Mouse (Mus musculus): ENCODE results near the gene Smim11. TPM values are rescaled to one million over a fixed set of nuclear protein-coding genes. Genes with fewer than 3 reads are reported as not detected.

Smim11 gene
- 128 and 138 TPM in 2 replicates for polyA plus RNA-seq (2015; fragmentation: Nextera tagmentation; extraction: Ambion mirVana)

DNA sequence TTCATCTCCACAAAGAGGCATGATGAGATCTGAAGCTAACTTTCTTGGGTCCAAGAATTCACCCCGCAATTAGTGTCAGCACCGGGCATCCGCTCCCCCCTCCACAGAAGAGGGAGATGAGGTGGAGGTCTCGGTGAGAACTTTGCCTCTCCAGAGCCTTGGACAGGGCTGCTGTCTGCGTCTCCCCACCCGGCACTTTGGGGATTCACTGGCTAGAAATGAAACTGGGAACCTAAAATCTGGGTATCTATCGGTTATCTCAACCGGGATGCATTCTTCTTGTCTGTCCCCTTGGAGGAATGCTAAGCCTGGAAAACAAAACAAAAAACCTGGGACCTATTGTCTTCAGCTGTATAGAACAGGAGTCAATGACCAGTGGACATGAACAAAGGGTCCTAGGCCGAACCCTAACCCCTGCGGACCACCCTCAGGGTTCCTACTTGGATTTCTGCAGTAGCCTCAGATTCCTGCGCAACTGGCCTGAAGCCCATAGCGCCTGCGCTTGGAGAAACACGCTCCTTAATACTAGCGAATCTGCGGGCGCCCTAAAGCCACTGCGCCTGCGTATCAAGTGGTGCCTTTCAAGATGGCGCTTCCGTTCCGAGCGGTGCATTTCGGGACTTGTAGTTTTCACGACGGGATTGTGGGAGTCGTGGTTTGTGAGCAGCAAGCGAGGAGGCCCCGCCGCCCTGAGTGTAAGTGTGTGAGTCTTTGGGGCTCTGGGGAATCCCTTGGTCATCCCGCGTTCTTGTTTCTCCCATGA is at the start of gene Smim11:
TSS of gene Smim11 (plus strand) at position 638 of the 763 bp plus-strand sequence.
- peak; percentile 89 for ATAC-seq (ENCODE audit: insufficient number of reproducible peaks, insufficient read depth, low FRiP score, low TSS enrichment, low read depth)
- Histone ChIP-seq H3K9ac (peak within 1 kb of the TSS; percentile 78), H3K4me2 (peak within 1 kb of the TSS; percentile 84), H3K27me3 (no peaks in the 10 kb centered on the region), H3K4me3 (peak within 1 kb of the TSS; percentile 58), H3K4me1 (peaks cover 18% of the 10 kb centered on the region), H3K9me3 (no peaks in the 10 kb centered on the region), H3K27ac (peak within 1 kb of the TSS; percentile 74), H3K36me3 (peaks cover 6% of the 10 kb centered on the region)
- 10% methylated on average over 32 of the region's 32 CpGs for WGBS

DNA sequence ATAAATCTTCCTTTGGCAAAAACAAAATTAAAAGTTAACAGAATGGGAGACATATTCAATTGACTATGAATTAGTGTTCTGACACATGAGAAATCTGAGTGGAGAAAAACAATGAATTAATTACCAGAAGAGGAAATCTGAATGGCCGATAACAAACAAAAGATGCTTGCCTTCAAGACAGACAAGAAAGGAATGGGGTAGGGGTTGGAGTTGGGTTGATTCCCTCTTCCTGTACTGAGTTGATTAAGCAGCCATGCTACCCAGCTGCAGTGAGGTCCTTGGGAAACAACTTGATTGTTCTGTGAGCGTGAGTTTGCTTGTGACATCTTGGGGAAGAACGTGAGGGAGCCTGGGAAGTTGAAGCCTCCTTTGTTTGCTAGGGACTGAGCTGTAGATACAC is 46.8 kb upstream of the Smim11 start:
- Histone ChIP-seq H3K9me3 (no peaks in the 10 kb centered on the region), H3K4me3 (no peak overlapping the region), H3K9ac (no peak overlapping the region), H3K27me3 (peaks cover 17% of the 10 kb centered on the region; the same call in 1 of the 2 replicates), H3K27ac (no peak overlapping the region), H3K4me1 (peaks cover 13% of the 10 kb centered on the region), H3K36me3 (no peaks in the 10 kb centered on the region), H3K4me2 (no peak overlapping the region)
- ATAC-seq (ENCODE audit: insufficient number of reproducible peaks, insufficient read depth, low FRiP score, low TSS enrichment, low read depth) = no peak
- 87% methylated on average over 3 of the region's 3 CpGs for WGBS

- no peak for ATAC-seq (ENCODE audit: insufficient number of reproducible peaks, insufficient read depth, low FRiP score, low TSS enrichment, low read depth)
- WGBS = 73% methylated on average over 12 of the region's 12 CpGs
- H3K36me3 ChIP-seq = no peaks in the 10 kb centered on the region
- no peak overlapping the region for H3K27ac ChIP-seq
- H3K27me3 ChIP-seq = peaks cover 5% of the 10 kb centered on the region; the same call in 1 of the 2 replicates
- no peaks in the 10 kb centered on the region for H3K9me3 ChIP-seq
- H3K9ac ChIP-seq = no peak overlapping the region
- no peak overlapping the region for H3K4me3 ChIP-seq
- H3K4me1 ChIP-seq = no peaks in the 10 kb centered on the region
- H3K4me2 ChIP-seq = no peak overlapping the region
Measured at GRCm38 (mm10) chr16:92267861-92268260, 33.2 kb upstream of the Smim11 start.

DNA sequence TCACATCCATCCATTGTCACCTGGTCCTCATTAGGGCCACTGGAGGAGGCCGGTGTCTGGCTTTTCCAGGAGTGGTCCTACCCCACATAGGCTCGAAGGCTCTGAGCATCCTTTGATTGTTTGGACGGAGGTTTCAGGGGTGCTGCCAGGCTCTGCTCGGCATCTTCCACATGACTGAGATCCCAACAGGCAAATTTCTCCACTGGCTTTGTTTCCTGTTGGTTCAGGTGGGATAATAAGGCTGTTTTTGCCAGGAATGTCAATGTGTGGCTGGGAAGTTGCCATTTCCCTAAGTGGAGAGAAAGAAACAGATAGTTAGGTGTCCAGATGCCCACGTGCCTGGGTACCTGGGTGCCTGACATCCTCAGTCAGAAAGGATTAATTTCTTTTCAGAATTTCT is 26.6 kb upstream of the Smim11 start:
- H3K4me3 ChIP-seq = no peak overlapping the region
- H3K36me3 ChIP-seq = no peaks in the 10 kb centered on the region
- no peak overlapping the region for H3K9ac ChIP-seq
- no peak overlapping the region for H3K4me2 ChIP-seq
- 61% methylated on average over 5 of the region's 5 CpGs for WGBS
- H3K27me3 ChIP-seq = no peaks in the 10 kb centered on the region
- H3K4me1 ChIP-seq = no peaks in the 10 kb centered on the region
- no peak overlapping the region for H3K27ac ChIP-seq
- no peaks in the 10 kb centered on the region for H3K9me3 ChIP-seq
- ATAC-seq (ENCODE audit: insufficient number of reproducible peaks, insufficient read depth, low FRiP score, low TSS enrichment, low read depth) = no peak

- no peak for ATAC-seq (ENCODE audit: insufficient number of reproducible peaks, insufficient read depth, low FRiP score, low TSS enrichment, low read depth)
- Histone ChIP-seq H3K9ac (no peak overlapping the region), H3K27ac (no peak overlapping the region), H3K4me2 (no peak overlapping the region), H3K36me3 (no peaks in the 10 kb centered on the region), H3K27me3 (no peaks in the 10 kb centered on the region), H3K4me3 (no peak overlapping the region), H3K4me1 (no peaks in the 10 kb centered on the region), H3K9me3 (no peaks in the 10 kb centered on the region)
- WGBS = 89% methylated on average over 4 of the region's 4 CpGs
Measured at GRCm38 (mm10) chr16:92275526-92275925, 25.6 kb upstream of the Smim11 start.

DNA sequence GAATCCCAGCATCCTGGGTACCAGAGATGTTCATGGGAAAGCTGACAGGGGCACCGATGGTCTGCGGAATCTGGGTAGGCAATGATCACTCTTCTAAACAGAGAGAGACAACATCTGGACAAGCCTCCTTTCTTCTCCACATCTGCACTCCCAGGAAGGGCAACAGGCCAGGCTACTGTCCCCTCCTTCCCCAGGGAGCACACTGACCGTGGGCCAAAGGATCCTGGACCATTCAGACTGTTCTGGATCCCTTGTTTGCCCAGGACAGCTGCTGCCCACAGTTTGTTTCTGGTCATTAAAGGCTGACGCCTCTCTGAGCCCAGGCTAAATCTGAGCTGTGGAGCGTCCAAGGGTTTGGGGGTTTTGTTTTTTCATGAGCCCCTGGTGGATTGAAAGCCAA is 18.4 kb upstream of the Smim11 start:
- no peak for ATAC-seq (ENCODE audit: insufficient number of reproducible peaks, insufficient read depth, low FRiP score, low TSS enrichment, low read depth)
- no peak overlapping the region for H3K9ac ChIP-seq
- H3K4me2 ChIP-seq = no peak overlapping the region
- 0 out of 2 replicates have a peak, but pooled peaks cover 6% of the 10 kb centered on the region for H3K4me1 ChIP-seq
- H3K4me3 ChIP-seq = no peak overlapping the region
- H3K36me3 ChIP-seq = no peaks in the 10 kb centered on the region
- no peak overlapping the region for H3K27ac ChIP-seq
- 65% methylated on average over 5 of the region's 5 CpGs for WGBS
- H3K9me3 ChIP-seq = no peaks in the 10 kb centered on the region
- no peaks in the 10 kb centered on the region; the same call in 1 of the 2 replicates for H3K27me3 ChIP-seq

DNA sequence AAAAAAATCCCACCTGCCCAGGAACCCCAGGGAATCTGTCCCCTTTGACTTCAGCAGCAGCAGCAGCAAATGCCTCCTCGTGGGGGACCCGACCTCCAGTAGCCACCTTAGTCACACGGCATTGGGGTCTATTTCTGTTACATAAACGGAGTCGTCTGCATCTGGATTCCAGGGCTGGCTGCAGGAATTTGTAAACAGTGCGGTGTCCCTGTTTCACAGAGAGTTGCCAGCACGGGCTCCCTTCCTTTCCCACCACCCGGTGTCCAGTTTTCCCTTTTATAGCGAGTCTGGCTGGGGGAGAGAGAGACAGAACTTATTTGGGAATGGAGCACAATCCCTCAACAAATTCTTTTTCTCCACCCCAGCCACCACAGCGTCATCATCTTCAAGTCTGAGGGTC is 16.0 kb upstream of the Smim11 start:
- Histone ChIP-seq H3K27ac (no peak overlapping the region), H3K9me3 (no peaks in the 10 kb centered on the region), H3K27me3 (no peaks in the 10 kb centered on the region; the same call in 1 of the 2 replicates), H3K4me2 (no peak overlapping the region), H3K4me3 (no peak overlapping the region), H3K4me1 (0 out of 2 replicates have a peak, but pooled peaks cover 6% of the 10 kb centered on the region), H3K36me3 (no peaks in the 10 kb centered on the region), H3K9ac (no peak overlapping the region)
- 50% methylated on average over 10 of the region's 10 CpGs for WGBS
- ATAC-seq (ENCODE audit: insufficient number of reproducible peaks, insufficient read depth, low FRiP score, low TSS enrichment, low read depth) = no peak

DNA sequence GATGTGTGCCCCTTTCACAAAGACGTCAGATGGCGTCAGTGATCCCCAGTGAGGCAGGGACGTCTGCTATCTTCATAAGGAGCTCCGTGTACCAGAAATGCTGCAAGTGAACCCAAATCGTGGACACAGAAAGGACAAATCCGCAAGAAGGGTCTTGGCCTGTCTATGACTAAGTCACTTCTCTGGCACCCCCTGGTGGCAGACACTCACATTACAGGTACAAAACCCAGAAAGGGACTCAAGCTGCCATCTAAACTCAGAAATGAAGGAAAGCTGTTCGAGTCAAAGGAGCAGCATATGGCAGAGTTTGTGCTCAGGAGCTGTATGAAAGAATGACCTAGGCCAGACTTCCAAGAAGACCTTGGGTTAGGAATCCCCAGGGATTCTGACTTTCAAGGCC is 14.5 kb upstream of the Smim11 start:
- 6% methylated on average over 7 of the region's 7 CpGs for WGBS
- Histone ChIP-seq H3K9ac (no peak overlapping the region), H3K4me3 (no peak overlapping the region), H3K27ac (no peak overlapping the region), H3K36me3 (no peaks in the 10 kb centered on the region), H3K9me3 (no peaks in the 10 kb centered on the region), H3K4me1 (0 out of 2 replicates have a peak, but pooled peaks cover 6% of the 10 kb centered on the region), H3K27me3 (peaks cover under 1% of the 10 kb centered on the region), H3K4me2 (no peak overlapping the region)
- ATAC-seq (ENCODE audit: insufficient number of reproducible peaks, insufficient read depth, low FRiP score, low TSS enrichment, low read depth) = no peak

- Histone ChIP-seq H3K27me3 (peaks cover 3% of the 10 kb centered on the region), H3K27ac (no peak overlapping the region), H3K4me2 (no peak overlapping the region), H3K4me1 (0 out of 2 replicates have a peak, but pooled peaks cover 4% of the 10 kb centered on the region), H3K36me3 (no peaks in the 10 kb centered on the region), H3K9ac (no peak overlapping the region), H3K4me3 (no peak overlapping the region), H3K9me3 (no peaks in the 10 kb centered on the region)
- no peak for ATAC-seq (ENCODE audit: insufficient number of reproducible peaks, insufficient read depth, low FRiP score, low TSS enrichment, low read depth)
- WGBS = 87% methylated on average over 9 of the region's 9 CpGs
Measured at GRCm38 (mm10) chr16:92288778-92289177, 12.3 kb upstream of the Smim11 start.

DNA sequence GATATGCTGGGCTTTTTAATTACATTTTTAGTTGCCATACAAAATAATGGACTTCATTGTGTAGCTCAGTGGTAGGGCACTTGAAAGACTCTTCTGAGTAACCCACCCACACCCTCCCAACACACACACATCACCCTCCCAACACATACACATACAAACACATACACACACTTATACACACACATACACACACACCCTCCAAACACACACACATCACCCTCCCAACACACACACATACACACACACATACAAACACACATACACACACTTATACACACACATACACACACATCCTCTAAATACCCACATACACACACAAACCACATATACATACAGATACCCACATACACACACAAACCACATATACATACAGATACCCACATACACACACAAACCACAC is 11.0 kb upstream of the Smim11 start:
- 0 out of 2 replicates have a peak, but pooled peaks have one; percentile 59 for ATAC-seq (ENCODE audit: insufficient number of reproducible peaks, insufficient read depth, low FRiP score, low TSS enrichment, low read depth)
- Histone ChIP-seq H3K9me3 (no peaks in the 10 kb centered on the region), H3K4me1 (0 out of 2 replicates have a peak, but pooled peaks cover 4% of the 10 kb centered on the region), H3K27ac (no peak overlapping the region), H3K9ac (no peak overlapping the region), H3K4me2 (no peak overlapping the region), H3K36me3 (no peaks in the 10 kb centered on the region), H3K4me3 (no peak overlapping the region), H3K27me3 (peaks cover 3% of the 10 kb centered on the region; the same call in 1 of the 2 replicates)

DNA sequence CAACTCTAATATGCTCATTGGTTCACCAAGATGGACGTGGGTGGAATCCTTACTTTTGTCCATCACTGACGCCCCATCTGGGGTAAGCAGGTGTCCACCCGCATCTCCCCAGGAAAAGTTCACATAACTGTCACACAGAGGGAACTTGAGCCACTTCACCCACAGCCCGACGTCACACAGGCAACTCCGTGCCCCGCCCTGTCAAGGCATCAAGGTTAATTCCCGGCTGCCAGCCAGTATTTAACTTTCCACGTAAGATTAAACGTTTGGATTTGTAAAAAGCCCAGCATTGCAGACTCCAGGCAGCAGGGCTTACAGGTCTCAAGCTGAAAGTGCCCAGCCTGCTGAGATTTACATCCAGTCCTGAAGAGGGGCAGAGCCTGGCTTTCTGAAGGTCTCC is 9.0 kb upstream of the Smim11 start, which contains the start of gene Kcne2:
TSS of gene Kcne2 (plus strand) at position 289 of the 400 bp plus-strand sequence.
- Histone ChIP-seq H3K9me3 (no peaks in the 10 kb centered on the region), H3K27me3 (peaks cover 3% of the 10 kb centered on the region; the same call in 1 of the 2 replicates), H3K27ac (no peak within 1 kb of the TSS), H3K36me3 (no peaks in the 10 kb centered on the region), H3K4me3 (no peak within 1 kb of the TSS), H3K4me2 (no peak within 1 kb of the TSS), H3K4me1 (no peaks in the 10 kb centered on the region), H3K9ac (no peak within 1 kb of the TSS)
- WGBS = 56% methylated on average over 10 of the region's 10 CpGs
- no peak for ATAC-seq (ENCODE audit: insufficient number of reproducible peaks, insufficient read depth, low FRiP score, low TSS enrichment, low read depth)
